Mouse (Mus musculus) myocyte (in vitro differentiated cells): ENCODE measurements at regions not wholly inside any gene's neighbourhood (a gene's known extent, or its start where the extent isn't known, plus 50 kb on each side); places are given as distances from the start of the nearest gene placed in this dataset.

Experiments
- H3K27me3 ChIP-seq: one replicate; pipeline ENCODE4 v1.6.1; 2011; ENCODE audit not compliant: control insufficient read depth, insufficient read depth, insufficient read length
- H3K36me3 ChIP-seq: one replicate; pipeline ENCODE4 v1.6.1; 2011; ENCODE audit not compliant: control insufficient read depth, insufficient read depth
- H3K4me2 ChIP-seq: one replicate; pipeline ENCODE4 v1.6.1; 2011; ENCODE audit warnings: low read depth, control low read depth
- H3K4me3 ChIP-seq: one replicate; pipeline ENCODE4 v1.5.1; 2011; ENCODE audit warnings: mild to moderate bottlenecking, control low read depth, moderate library complexity
- H3K79me2 ChIP-seq: one replicate; pipeline ENCODE4 v1.6.1; 2011; ENCODE audit not compliant: control insufficient read depth, insufficient read depth
- H3ac ChIP-seq: one replicate; pipeline ENCODE4 v1.6.1; 2011; ENCODE audit not compliant: control insufficient read depth, insufficient read length
- CEBPB ChIP-seq: IDR thresholded peaks from 2 replicates; pipeline ENCODE4 v1.6.1; 2011; ENCODE audit warnings: mild to moderate bottlenecking, moderate library complexity; ENCODE audit not compliant: poor library complexity, insufficient read depth, severe bottlenecking
- E2F4 ChIP-seq: IDR thresholded peaks from one replicate; pipeline ENCODE4 v1.6.1; 2011; ENCODE audit warnings: mild to moderate bottlenecking, control low read depth, moderate library complexity; ENCODE audit not compliant: insufficient read depth
- MAX ChIP-seq: IDR thresholded peaks from one replicate; pipeline ENCODE4 v1.6.1; 2011; ENCODE audit warnings: low read depth, mild to moderate bottlenecking, control low read depth
- MYOD1 ChIP-seq, 3 experiments: IDR thresholded peaks; one replicate each; pipeline ENCODE4 v1.6.1; 2011; ENCODE audit warnings: control low read depth in 2 of 3, low read depth in 2 of 3, mild to moderate bottlenecking in 2 of 3, moderate library complexity in 1 of 3; ENCODE audit not compliant: insufficient read length in 2 of 3, control insufficient read depth in 1 of 3
- MYOG ChIP-seq, 3 experiments: IDR thresholded peaks; one replicate each; pipeline ENCODE4 v1.6.1; 2011; ENCODE audit warnings: control low read depth in 2 of 3, low read depth in 2 of 3, mild to moderate bottlenecking in 2 of 3; ENCODE audit not compliant: insufficient read length in 2 of 3, control insufficient read depth in 1 of 3, insufficient read depth in 1 of 3
- POLR2A ChIP-seq: IDR thresholded peaks from one replicate; pipeline ENCODE4 v1.6.1; 2011; ENCODE audit warnings: low read depth, mild to moderate bottlenecking, control low read depth, moderate library complexity; ENCODE audit not compliant: insufficient read length
- POLR2AphosphoS2 ChIP-seq: IDR thresholded peaks from one replicate; pipeline ENCODE4 v1.6.1; 2011; ENCODE audit warnings: low read depth, control low read depth; ENCODE audit not compliant: insufficient read length
- REST ChIP-seq: IDR thresholded peaks from one replicate; pipeline ENCODE4 v1.6.1; 2011; ENCODE audit warnings: mild to moderate bottlenecking, control low read depth, moderate library complexity; ENCODE audit not compliant: insufficient read depth, insufficient read length
- SRF ChIP-seq: IDR thresholded peaks from one replicate; pipeline ENCODE4 v1.6.1; 2011; ENCODE audit warnings: low read depth; ENCODE audit not compliant: control insufficient read depth, insufficient read length
- TCF12 ChIP-seq: IDR thresholded peaks from one replicate; pipeline ENCODE4 v1.6.1; 2011; ENCODE audit warnings: mild to moderate bottlenecking, control low read depth; ENCODE audit not compliant: poor library complexity, insufficient read depth, severe bottlenecking
- TCF3 ChIP-seq: IDR thresholded peaks from one replicate; pipeline ENCODE4 v1.6.1; 2011; ENCODE audit warnings: low read depth, control low read depth; ENCODE audit not compliant: insufficient read length
- USF1 ChIP-seq: IDR thresholded peaks from one replicate; pipeline ENCODE4 v1.6.1; 2011; ENCODE audit warnings: low read depth, mild to moderate bottlenecking, control low read depth, moderate library complexity

GRCm38 (mm10) chr3:15000657-15001056, 114.6 kb downstream of the Car2 start:
- Histone ChIP-seq H3K27me3 (no peaks in the 10 kb centered on the region), H3K4me2 (no peak overlapping the region), H3K36me3 (no peaks in the 10 kb centered on the region), H3K79me2 (no peaks in the 10 kb centered on the region), H3ac (no peak overlapping the region), H3K4me3 (no peak overlapping the region)
- TF ChIP-seq TCF12 (no peak), POLR2A (no peak), POLR2AphosphoS2 (no peak), CEBPB (no peak)

GRCm38 (mm10) chr3:15007821-15008220, 121.7 kb downstream of the Car2 start:
- Histone ChIP-seq H3ac (no peak overlapping the region), H3K27me3 (no peaks in the 10 kb centered on the region)
- no peak for TF ChIP-seq TCF3
- TF ChIP-seq CEBPB, result 0 out of 2 replicates have a peak, but pooled peaks have one; percentile 43

GRCm38 (mm10) chr3:15008501-15008900, 122.4 kb downstream of the Car2 start:
- Histone ChIP-seq H3K4me2 (no peak overlapping the region), H3K4me3 (no peak overlapping the region), H3K36me3 (no peaks in the 10 kb centered on the region), H3K79me2 (no peaks in the 10 kb centered on the region), H3ac (no peak overlapping the region), H3K27me3 (no peaks in the 10 kb centered on the region)
- no peak for TF ChIP-seq REST
- no peak for TF ChIP-seq TCF12
- no peak for TF ChIP-seq E2F4
- TF ChIP-seq TCF3, result no peak
- TF ChIP-seq MAX, result no peak
- no peak for TF ChIP-seq POLR2AphosphoS2
- TF ChIP-seq MYOG (IDR thresholded peaks at IDR 0.05; ENCODE audit: control insufficient read depth in 1 of 3, insufficient read depth in 1 of 3, insufficient read length in 2 of 3, low read depth in 2 of 3), result no peak

More at GRCm38 (mm10) chr3:15007821-15008220, 121.7 kb downstream of the Car2 start:
- no peaks in the 10 kb centered on the region for H3K79me2 ChIP-seq
- H3K36me3 ChIP-seq, result no peaks in the 10 kb centered on the region
- peak overlapping the region; percentile 22 for H3K4me2 ChIP-seq
- no peak overlapping the region for H3K4me3 ChIP-seq

GRCm38 (mm10) chr3:15009747-15010146, 123.7 kb downstream of the Car2 start:
- Histone ChIP-seq H3K27me3 (no peaks in the 10 kb centered on the region), H3K4me3 (no peak overlapping the region), H3K4me2 (no peak overlapping the region), H3ac (no peak overlapping the region), H3K79me2 (no peaks in the 10 kb centered on the region), H3K36me3 (no peaks in the 10 kb centered on the region)
- TF ChIP-seq SRF (no peak), POLR2A (no peak), MAX (no peak)

GRCm38 (mm10) chr3:15016621-15017020, 130.5 kb downstream of the Car2 start:
- Histone ChIP-seq H3K4me2 (no peak overlapping the region), H3K27me3 (no peaks in the 10 kb centered on the region), H3ac (no peak overlapping the region), H3K36me3 (no peaks in the 10 kb centered on the region), H3K79me2 (no peaks in the 10 kb centered on the region), H3K4me3 (no peak overlapping the region)
- TF ChIP-seq MAX, result no peak
- no peak for TF ChIP-seq SRF
- TF ChIP-seq POLR2A, result no peak
- no peak for TF ChIP-seq MYOD1 (IDR thresholded peaks at IDR 0.05; ENCODE audit: control insufficient read depth in 1 of 3, insufficient read length in 2 of 3, low read depth in 2 of 3)
- TF ChIP-seq USF1, result no peak
- TF ChIP-seq POLR2AphosphoS2, result no peak
- TF ChIP-seq REST, result no peak
- no peak for TF ChIP-seq MYOG (IDR thresholded peaks at IDR 0.05; ENCODE audit: control insufficient read depth in 1 of 3, insufficient read depth in 1 of 3, insufficient read length in 2 of 3, low read depth in 2 of 3)
- no peak for TF ChIP-seq E2F4
- no peak for TF ChIP-seq TCF12
- TF ChIP-seq CEBPB, result no peak
- no peak for TF ChIP-seq TCF3

GRCm38 (mm10) chr3:15022773-15023172, 136.7 kb downstream of the Car2 start:
- TF ChIP-seq E2F4 (no peak), MAX (no peak), USF1 (no peak), TCF3 (no peak), REST (no peak), MYOD1 (IDR thresholded peaks at IDR 0.05; ENCODE audit: control insufficient read depth in 1 of 3, insufficient read length in 2 of 3, low read depth in 2 of 3) (no peak), SRF (no peak), POLR2AphosphoS2 (no peak), CEBPB (no peak), POLR2A (no peak), TCF12 (no peak), MYOG (IDR thresholded peaks at IDR 0.05; ENCODE audit: control insufficient read depth in 1 of 3, insufficient read depth in 1 of 3, insufficient read length in 2 of 3, low read depth in 2 of 3) (no peak)

More at GRCm38 (mm10) chr3:15022773-15023172, 136.7 kb downstream of the Car2 start:
- no peaks in the 10 kb centered on the region for H3K36me3 ChIP-seq
- no peak overlapping the region for H3ac ChIP-seq
- H3K4me2 ChIP-seq, result no peak overlapping the region
- no peaks in the 10 kb centered on the region for H3K27me3 ChIP-seq
- H3K4me3 ChIP-seq, result no peak overlapping the region
- H3K79me2 ChIP-seq, result no peaks in the 10 kb centered on the region
